Mouse (Mus musculus): ENCODE data around the gene Gm20388.

Gene Gm20388

DNA sequence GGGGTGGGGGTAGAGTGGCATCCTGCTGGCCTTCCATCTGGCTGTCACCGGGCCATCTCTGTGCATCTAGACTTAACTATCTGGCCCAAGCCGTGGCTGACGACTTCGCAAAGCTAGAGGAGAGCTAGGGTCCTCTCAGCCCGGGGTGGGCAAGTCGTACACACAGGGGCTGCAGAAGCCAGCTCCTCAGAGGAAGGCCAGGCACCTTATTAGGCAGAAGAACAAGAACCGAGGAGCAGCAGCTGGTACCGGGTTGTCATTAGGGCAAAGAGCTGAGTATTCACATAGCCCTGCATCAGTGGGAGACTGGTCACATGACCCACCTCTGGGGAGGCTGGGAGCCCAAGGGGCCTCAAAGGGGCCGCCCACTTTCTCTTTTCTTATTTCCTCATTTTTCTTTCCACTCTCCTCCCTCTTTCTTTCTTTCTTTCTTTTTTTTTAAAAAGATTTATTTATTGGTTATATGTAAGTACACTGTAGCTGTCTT, 1788.0 kb downstream of the Gm20388 start:
- DNase-seq, result peak in 1 of 2 experiments; percentile 87

DNA sequence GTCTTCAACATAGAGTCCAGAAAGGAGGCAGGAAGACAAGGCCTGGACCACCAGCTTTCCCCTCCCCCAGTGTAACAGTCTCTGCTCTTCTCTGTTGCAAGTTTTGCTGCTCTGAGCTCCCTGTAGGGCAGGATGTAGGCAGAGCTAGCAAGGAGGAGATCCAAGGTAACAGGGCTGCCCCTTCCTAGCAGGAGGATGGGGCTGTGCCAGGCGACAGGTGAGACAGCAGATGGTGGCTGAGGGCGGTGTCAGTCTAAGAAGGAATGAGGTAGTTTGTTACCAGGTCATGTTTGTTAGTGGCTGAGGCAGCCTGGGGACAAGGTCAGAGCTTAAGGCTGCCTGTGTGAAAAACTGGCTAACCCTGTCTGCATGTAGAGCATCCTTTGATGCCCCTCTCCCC, 1789.3 kb downstream of the Gm20388 start:
- peak; percentile 96 to 97 for DNase-seq

DNA sequence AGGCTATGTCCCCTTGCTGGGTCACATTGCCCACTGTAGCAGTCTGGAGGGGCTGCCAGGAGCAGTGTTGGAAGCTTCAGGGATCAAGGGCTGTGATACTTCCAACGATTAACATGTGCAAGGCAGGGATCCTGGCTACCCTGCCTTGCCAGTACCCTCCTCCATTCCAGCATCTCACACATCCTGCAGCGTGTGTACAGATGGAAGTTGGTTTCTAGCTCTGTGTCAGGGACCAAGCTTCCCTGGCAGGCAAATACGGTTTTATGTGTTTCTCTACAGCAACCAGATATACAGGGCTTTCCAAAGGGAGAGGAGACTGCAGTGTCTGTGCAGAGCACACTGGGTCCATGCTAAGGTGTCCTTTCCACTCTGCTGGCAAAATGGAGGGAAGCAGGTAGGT, 1794.5 kb downstream of the Gm20388 start:
- DNase-seq, result no peak

- DNase-seq, result no peak
Measured at GRCm38 (mm10) chr8:121706956-121707355, 1796.3 kb downstream of the Gm20388 start.

DNA sequence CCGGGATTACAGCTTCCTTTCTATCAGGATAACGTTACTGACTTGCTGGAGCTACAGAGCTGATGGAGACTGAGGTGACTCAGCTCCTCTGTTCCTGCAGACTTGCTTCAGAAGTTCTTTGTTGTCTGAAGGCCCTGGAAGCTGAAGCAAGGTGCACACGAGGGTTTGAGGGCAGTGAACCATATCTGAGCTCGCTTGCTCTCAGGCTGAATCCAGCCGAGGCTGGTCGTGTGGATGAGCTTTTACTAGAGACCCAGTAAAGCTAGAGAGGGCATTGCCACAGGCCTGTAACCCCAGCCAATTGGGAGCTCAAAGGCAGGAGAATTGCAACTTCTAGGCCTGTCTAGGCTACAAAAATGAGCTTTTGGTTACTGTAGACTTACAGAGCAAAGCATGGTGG, 1797.8 kb downstream of the Gm20388 start:
- DNase-seq, result no peak

DNA sequence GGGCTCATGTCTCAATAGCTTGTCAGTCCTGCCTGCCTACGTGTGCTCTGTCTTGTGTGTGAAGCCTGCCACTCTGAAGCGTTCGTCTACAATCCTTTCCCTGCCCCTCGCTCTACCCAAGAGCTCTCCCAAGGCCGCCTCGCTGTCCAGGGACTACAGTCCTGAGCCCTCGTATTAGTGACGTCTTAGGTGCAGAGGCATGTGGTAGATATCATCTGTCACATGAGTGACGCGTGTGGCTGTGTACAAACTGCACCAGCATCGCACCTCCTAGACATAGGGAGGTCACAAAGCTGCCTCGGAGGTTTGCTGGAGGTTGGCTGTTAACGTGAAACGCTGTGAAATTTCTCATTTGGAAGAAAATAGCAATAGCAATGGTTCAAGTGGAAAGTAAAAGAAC, 1806.9 kb downstream of the Gm20388 start:
- no peak for DNase-seq

GRCm38 (mm10) chr8:121717982-121718425, 1807.4 kb downstream of the Gm20388 start:
- peak; percentile 97 for DNase-seq

GRCm38 (mm10) chr8:121718925-121719324, 1808.3 kb downstream of the Gm20388 start:
- DNase-seq, result no peak

DNA sequence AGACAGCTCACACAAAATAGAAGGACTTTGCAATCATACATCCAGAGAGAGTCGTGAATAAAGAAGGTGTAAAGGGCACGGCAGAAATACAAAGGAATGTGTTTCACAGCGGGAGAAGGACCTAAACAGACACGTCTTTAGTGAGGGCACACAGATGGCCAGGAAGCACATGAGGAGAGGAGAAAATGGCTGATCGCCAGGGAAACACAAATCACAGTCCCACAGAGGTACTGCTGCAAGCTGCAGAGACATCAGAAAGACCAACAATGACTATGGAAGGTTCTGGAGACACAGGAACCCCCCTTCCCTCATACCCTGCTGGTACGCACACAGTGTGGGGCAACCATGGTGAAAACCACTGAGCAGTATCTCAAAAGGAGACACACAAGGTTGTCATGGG, 1810.4 kb downstream of the Gm20388 start:
- DNase-seq, result peak; percentile 68 to 71

GRCm38 (mm10) chr8:121723846-121724245, 1813.2 kb downstream of the Gm20388 start:
- no peak for DNase-seq

DNA sequence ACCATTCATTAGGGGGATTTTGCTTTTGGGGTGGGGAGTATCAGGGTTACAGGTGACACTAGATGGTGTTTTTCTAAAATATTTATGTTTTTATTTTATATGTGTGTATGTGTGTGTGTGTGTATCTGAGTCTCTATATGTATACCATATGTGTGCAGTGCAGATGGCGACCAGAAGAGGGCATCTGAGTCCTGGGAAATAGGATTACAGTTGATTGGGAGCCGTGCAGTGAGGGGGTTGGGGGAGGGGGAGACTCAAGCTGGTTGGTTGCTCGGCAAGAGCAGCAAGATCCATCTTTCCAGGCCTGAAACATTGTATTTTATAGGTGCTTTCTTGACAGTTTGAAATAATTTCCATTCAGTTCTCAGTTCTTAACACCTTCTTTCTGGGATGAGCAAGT, 1816.5 kb downstream of the Gm20388 start:
- peak in 1 of 2 experiments; percentile 74 for DNase-seq

GRCm38 (mm10) chr8:121729323-121729722, 1818.7 kb downstream of the Gm20388 start, which contains the start of gene Jph3:
Gene Jph3, plus strand, starts transcription at chr8:121729623.
- no peak for DNase-seq

- DNase-seq, result peak; percentile 56 to 66
Measured at GRCm38 (mm10) chr8:121729754-121730153, 1819.1 kb downstream of the Gm20388 start.

DNA sequence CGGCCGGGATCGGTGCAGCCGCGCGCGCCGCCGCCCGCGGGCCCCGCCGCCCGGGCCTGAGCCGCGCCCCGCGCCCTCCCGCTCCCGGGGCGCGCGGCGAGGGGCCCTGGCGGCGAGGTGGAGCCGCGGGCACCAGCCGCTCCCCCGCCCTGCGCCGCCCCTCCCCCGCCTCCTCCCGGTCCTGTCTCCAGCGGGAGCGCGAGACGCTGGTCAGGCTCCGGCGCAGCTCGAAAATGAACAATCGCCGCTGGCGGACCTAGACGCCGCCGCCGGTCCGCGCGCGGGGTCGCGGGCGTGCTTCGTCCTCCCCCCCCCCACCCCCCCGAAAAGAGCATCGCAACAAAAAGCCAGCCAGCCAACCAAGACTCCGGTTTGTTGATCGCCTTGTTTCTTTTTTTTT, 1819.5 kb downstream of the Gm20388 start:
- peak; percentile 73 to 78 for DNase-seq

DNA sequence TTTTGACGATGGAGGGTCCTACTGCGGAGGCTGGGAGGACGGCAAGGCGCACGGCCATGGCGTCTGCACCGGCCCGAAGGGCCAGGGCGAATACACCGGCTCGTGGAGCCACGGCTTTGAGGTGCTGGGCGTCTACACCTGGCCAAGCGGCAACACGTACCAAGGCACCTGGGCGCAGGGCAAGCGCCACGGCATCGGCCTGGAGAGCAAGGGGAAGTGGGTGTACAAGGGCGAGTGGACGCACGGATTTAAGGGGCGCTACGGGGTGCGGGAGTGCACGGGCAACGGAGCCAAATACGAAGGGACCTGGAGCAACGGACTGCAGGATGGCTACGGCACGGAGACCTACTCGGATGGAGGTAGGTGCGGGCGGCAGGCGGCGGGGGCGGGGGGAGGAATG, 1820.0 kb downstream of the Gm20388 start:
- peak; percentile 63 to 66 for DNase-seq

DNA sequence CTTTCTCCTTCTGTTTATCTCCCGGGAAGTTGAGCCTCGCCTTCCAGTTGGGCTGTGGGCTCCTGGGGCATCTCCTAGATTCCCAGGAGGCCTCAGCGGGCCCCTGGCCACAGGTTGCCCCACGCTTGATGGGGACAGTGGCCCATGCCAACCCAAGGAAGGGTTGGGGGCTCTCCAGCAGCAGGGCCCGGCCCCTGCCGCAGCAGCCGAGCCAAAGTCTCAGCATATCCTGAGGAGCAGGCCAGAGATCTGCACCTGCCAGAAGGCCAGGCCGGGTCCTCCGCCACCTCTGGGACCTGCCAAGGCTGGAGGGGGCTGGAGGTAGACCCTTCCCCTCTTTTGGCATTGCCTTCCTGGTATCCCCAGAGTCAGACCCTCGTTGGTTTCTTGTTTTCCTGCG, 1820.4 kb downstream of the Gm20388 start:
- DNase-seq, result no peak

GRCm38 (mm10) chr8:121731471-121732333, 1821.1 kb downstream of the Gm20388 start:
- peak; percentile 80 to 81 for DNase-seq

DNA sequence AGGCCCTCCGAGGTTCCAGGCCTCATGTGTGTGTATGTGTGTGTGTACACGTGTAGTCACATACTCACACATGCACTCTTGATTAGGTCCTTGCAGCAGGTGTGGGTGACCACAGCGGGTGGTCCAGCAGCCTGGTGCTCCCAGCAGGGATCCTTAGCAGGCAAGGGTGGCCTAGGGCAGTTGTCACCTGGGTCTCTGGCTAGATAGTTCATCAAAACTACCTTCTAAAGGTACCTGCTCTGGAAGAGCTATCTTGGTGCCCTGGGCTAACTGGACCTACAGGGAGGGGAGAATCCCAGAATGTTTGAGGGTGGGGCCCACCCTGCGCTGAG, 1821.7 kb downstream of the Gm20388 start:
- DNase-seq, result peak; percentile 58 to 61

GRCm38 (mm10) chr8:121734262-121734661, 1823.6 kb downstream of the Gm20388 start:
- no peak for DNase-seq

DNA sequence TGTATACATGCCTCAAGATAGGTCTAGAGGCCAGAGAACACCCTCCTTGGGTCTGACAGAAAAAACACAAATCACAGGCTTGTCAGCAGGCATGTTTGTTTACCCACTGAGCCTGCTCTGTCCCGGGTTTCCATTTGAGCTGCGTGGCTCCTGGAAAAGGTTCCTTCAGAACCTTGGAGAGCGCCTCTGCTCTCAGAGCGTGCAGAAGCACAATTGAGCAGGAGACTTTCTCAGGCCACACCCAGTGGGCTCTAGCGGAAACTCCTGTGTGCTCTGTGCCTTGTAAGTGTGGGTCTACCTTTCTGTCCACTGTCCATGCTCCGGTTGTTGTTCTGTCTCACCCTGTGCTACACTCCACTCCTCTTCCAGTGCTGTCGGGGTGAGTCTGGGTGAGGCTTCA, 1825.6 kb downstream of the Gm20388 start:
- DNase-seq, result no peak

DNA sequence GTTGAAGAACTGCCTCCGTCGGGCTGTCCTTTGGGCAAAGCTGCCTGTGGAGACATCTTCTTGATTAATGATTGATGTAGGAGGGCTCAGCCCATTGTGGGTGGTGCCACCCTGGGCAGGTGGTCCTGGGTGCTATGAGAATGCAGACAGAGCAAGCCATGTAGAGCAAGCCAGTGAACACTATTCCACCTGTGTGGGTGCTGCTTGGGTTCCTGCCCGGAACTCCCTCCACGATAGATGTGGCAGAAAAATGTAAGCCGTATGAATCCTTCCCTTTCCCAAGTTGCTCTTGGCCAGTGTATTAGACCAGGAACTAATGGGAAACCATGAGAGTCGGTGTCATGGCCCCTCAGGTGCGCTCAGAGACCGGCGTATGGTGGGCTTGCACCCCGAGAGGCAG, 1830.1 kb downstream of the Gm20388 start:
- DNase-seq, result no peak

GRCm38 (mm10) chr8:121749501-121749900, 1838.9 kb downstream of the Gm20388 start:
- peak; percentile 76 to 86 for DNase-seq

GRCm38 (mm10) chr8:121750512-121750911, 1839.9 kb downstream of the Gm20388 start:
- DNase-seq, result peak; percentile 44 to 46

GRCm38 (mm10) chr8:121751407-121751806, 1840.8 kb downstream of the Gm20388 start:
- DNase-seq, result peak; percentile 77 to 93
